Mouse (Mus musculus): Measurements from ENCODE around the gene Zscan10. TPM values are rescaled to one million over a fixed set of nuclear protein-coding genes. Genes with fewer than 3 reads are reported as not detected.
A peak's percentile ranks its signal among the peaks of the same experiment; 100 is the strongest.

The Zscan10 gene
- polyA plus RNA-seq, 1 experiment from 2014 or later: not detected

- Histone ChIP-seq H3K36me3 (ENCODE audit: control insufficient read depth, insufficient read depth, low read length) (0 out of 2 replicates have a peak, but pooled peaks cover 6% of the 10 kb centered on the region), H3K9ac (ENCODE audit: low read length) (no peak overlapping the region), H3K27me3 (ENCODE audit: control insufficient read depth, insufficient read depth, low read length) (no peaks in the 10 kb centered on the region), H3K4me3 (replicated peaks; ENCODE audit: low read length) (no peak overlapping the region), H3K9me3 (replicated peaks; ENCODE audit: control insufficient read depth, low read length) (no peaks in the 10 kb centered on the region), H3K27ac (ENCODE audit: low read length) (no peak overlapping the region), H3K4me1 (ENCODE audit: control insufficient read depth, insufficient read depth, low read length) (peaks cover 8% of the 10 kb centered on the region), H3K4me2 (ENCODE audit: low read depth, low read length) (no peak overlapping the region)
- ATAC-seq (ENCODE audit: insufficient read depth, low FRiP score): no peak
- WGBS: 56% methylated on average over 9 of the region's 11 CpGs
Observed at GRCm38 (mm10) chr17:23559767-23560166, 40.9 kb upstream of the Zscan10 start.

DNA sequence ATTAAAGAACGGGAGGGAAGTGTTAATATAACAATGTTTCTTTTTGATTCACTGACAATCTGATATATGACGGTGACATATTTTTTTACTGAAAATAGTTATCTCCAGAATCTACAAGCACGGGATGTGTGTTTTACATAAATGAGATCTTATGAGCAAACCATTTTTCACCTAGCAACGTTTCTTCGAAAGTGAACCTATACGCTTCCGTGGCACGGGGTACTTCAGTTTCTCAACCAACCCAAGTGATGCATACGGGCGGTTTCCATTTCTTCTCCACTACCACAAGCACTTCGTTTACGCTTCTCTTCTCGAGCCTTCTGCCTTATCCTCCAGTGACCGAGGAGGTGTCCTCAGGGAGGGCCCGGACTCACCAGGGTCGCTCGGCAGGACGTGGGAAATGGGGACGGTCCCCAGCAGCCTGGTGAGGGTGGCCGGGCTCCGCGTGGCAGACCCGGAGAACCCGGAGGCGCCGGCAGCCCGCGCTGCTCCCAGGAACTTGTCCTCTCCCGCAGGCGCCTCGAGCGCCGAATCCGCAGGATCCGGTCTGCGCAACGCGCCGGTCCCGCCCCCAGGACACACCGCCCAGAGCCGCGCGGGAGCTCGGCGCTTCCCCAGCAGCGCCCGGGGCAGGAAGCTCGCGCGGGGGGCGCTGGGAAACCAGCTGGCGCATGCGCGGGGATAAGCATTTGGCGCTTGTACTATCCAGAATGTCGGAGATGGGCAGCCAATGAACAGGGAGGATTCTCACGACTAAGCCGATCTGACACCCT, 36.9 kb upstream of the Zscan10 start, which contains the start of gene Zfp213:
Zfp213 (minus strand) TSS at position 644 of the 773 bp plus-strand sequence.
- 0 out of 2 replicates have a peak, but pooled peaks cover 4% of the 10 kb centered on the region for H3K36me3 ChIP-seq (ENCODE audit: control insufficient read depth, insufficient read depth, low read length)
- H3K27me3 ChIP-seq (ENCODE audit: control insufficient read depth, insufficient read depth, low read length): no peaks in the 10 kb centered on the region
- H3K27ac ChIP-seq (ENCODE audit: low read length): peak within 1 kb of the TSS; percentile 99
- H3K4me1 ChIP-seq (ENCODE audit: control insufficient read depth, insufficient read depth, low read length): peaks cover 11% of the 10 kb centered on the region
- WGBS: 1% methylated on average over 59 of the region's 59 CpGs
- H3K4me3 ChIP-seq (replicated peaks; ENCODE audit: low read length): peak within 1 kb of the TSS; percentile 95
- H3K9me3 ChIP-seq (replicated peaks; ENCODE audit: control insufficient read depth, low read length): no peaks in the 10 kb centered on the region
- ATAC-seq (ENCODE audit: insufficient read depth, low FRiP score): peak; percentile 98
- H3K4me2 ChIP-seq (ENCODE audit: low read depth, low read length): peak within 1 kb of the TSS; percentile 80
- H3K9ac ChIP-seq (ENCODE audit: low read length): peak within 1 kb of the TSS; percentile 99

DNA sequence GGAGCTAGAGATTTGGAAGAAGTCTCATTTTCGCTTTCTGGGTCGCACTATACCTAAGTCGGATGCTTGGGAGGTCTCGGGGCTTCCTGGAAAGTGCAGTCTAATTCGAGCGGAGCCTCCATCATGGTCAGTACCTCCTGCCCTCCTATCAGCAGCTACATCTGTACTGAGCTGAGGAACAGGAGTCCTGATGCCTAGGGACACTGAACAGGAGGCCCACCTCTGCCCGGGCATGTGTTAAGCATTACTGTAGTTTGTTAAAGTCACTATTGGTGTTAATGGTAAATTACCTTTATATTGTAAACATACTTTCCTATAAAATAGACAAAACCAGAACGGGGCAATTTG, 36.3 kb upstream of the Zscan10 start:
- Histone ChIP-seq H3K36me3 (ENCODE audit: control insufficient read depth, insufficient read depth, low read length) (0 out of 2 replicates have a peak, but pooled peaks cover 4% of the 10 kb centered on the region), H3K9ac (ENCODE audit: low read length) (peak overlapping the region; percentile 99), H3K27ac (ENCODE audit: low read length) (peak overlapping the region; percentile 99), H3K4me3 (replicated peaks; ENCODE audit: low read length) (peak overlapping the region; percentile 95), H3K4me2 (ENCODE audit: low read depth, low read length) (peak overlapping the region; percentile 80), H3K4me1 (ENCODE audit: control insufficient read depth, insufficient read depth, low read length) (peaks cover 11% of the 10 kb centered on the region), H3K9me3 (replicated peaks; ENCODE audit: control insufficient read depth, low read length) (no peaks in the 10 kb centered on the region), H3K27me3 (ENCODE audit: control insufficient read depth, insufficient read depth, low read length) (no peaks in the 10 kb centered on the region)
- ATAC-seq (ENCODE audit: insufficient read depth, low FRiP score): peak; percentile 79
- WGBS: 1% methylated on average over 8 of the region's 8 CpGs

DNA sequence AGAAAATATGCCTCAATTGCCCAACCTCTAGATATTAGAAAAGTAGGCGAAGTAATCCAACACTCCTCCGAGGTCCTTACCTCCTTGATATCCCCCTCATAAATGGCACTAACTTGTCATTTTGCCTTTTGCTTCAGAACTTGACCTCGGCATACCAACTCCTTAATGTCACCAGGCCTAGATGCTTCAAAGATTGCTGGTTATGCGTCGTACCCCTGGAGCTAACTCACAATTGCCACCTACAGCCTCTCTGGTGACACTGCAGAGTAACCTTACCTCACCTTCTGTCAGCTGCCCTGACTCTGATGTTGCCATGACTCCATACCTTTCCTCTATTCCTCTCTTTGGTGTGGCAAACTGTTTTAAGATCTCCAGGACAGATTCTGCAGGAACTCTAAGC, 33.9 kb upstream of the Zscan10 start:
- H3K36me3 ChIP-seq (ENCODE audit: control insufficient read depth, insufficient read depth, low read length): no peaks in the 10 kb centered on the region
- 58% methylated on average over 5 of the region's 5 CpGs for WGBS

DNA sequence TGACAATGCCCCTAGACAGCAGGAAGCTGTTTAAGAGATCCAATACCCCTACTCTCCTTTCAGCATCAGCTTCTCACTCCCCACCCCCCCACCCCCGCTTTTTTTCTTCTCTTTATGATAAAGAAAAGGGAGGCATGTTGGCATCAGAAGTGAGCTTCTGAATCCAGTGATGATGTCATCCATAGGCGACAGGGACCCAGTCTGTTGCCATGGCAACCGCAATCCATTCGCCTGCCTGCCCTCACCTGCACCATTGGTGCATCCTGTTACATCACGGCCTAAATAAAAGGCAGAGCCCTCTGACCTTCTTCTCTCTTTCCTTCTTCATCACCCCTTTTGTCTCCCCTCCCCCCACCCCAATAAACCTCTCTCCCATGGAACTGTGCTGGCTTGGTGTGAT, 32.3 kb upstream of the Zscan10 start:
- 43% methylated on average over 5 of the region's 5 CpGs for WGBS
- no peaks in the 10 kb centered on the region for H3K27me3 ChIP-seq (ENCODE audit: control insufficient read depth, insufficient read depth, low read length)
- H3K9me3 ChIP-seq (replicated peaks; ENCODE audit: control insufficient read depth, low read length): no peaks in the 10 kb centered on the region
- no peak overlapping the region for H3K4me3 ChIP-seq (replicated peaks; ENCODE audit: low read length)
- no peak overlapping the region for H3K27ac ChIP-seq (ENCODE audit: low read length)
- peaks cover 5% of the 10 kb centered on the region; the same call in 1 of the 2 replicates for H3K4me1 ChIP-seq (ENCODE audit: control insufficient read depth, insufficient read depth, low read length)
- no peak overlapping the region for H3K4me2 ChIP-seq (ENCODE audit: low read depth, low read length)
- H3K9ac ChIP-seq (ENCODE audit: low read length): no peak overlapping the region
- no peaks in the 10 kb centered on the region; the same call in 1 of the 2 replicates for H3K36me3 ChIP-seq (ENCODE audit: control insufficient read depth, insufficient read depth, low read length)
- no peak for ATAC-seq (ENCODE audit: insufficient read depth, low FRiP score)

More for the DNA sequence above, 33.9 kb upstream of the Zscan10 start:
- no peak overlapping the region for H3K4me3 ChIP-seq (replicated peaks; ENCODE audit: low read length)
- no peaks in the 10 kb centered on the region for H3K9me3 ChIP-seq (replicated peaks; ENCODE audit: control insufficient read depth, low read length)
- H3K4me1 ChIP-seq (ENCODE audit: control insufficient read depth, insufficient read depth, low read length): peaks cover 11% of the 10 kb centered on the region
- no peak overlapping the region for H3K27ac ChIP-seq (ENCODE audit: low read length)
- no peak overlapping the region for H3K4me2 ChIP-seq (ENCODE audit: low read depth, low read length)
- H3K9ac ChIP-seq (ENCODE audit: low read length): no peak overlapping the region
- no peak for ATAC-seq (ENCODE audit: insufficient read depth, low FRiP score)
- H3K27me3 ChIP-seq (ENCODE audit: control insufficient read depth, insufficient read depth, low read length): no peaks in the 10 kb centered on the region

- Histone ChIP-seq H3K9ac (ENCODE audit: low read length) (no peak overlapping the region), H3K4me2 (ENCODE audit: low read depth, low read length) (no peak overlapping the region), H3K9me3 (replicated peaks; ENCODE audit: control insufficient read depth, low read length) (no peaks in the 10 kb centered on the region), H3K4me1 (ENCODE audit: control insufficient read depth, insufficient read depth, low read length) (peaks cover under 1% of the 10 kb centered on the region; the same call in 1 of the 2 replicates), H3K27me3 (ENCODE audit: control insufficient read depth, insufficient read depth, low read length) (no peaks in the 10 kb centered on the region), H3K36me3 (ENCODE audit: control insufficient read depth, insufficient read depth, low read length) (peaks cover 12% of the 10 kb centered on the region), H3K27ac (ENCODE audit: low read length) (no peak overlapping the region), H3K4me3 (replicated peaks; ENCODE audit: low read length) (no peak overlapping the region)
- WGBS: 32% methylated on average over 6 of the region's 6 CpGs
- peak; percentile 71; the same call in 1 of the 2 replicates for ATAC-seq (ENCODE audit: insufficient read depth, low FRiP score)
Observed at GRCm38 (mm10) chr17:23570017-23570416, 30.6 kb upstream of the Zscan10 start.

- 20% methylated on average over 5 of the region's 5 CpGs for WGBS
- no peak for ATAC-seq (ENCODE audit: insufficient read depth, low FRiP score)
- Histone ChIP-seq H3K27me3 (ENCODE audit: control insufficient read depth, insufficient read depth, low read length) (no peaks in the 10 kb centered on the region), H3K4me1 (ENCODE audit: control insufficient read depth, insufficient read depth, low read length) (no peaks in the 10 kb centered on the region), H3K4me2 (ENCODE audit: low read depth, low read length) (no peak overlapping the region), H3K9me3 (replicated peaks; ENCODE audit: control insufficient read depth, low read length) (peaks cover 4% of the 10 kb centered on the region; the same call in 1 of the 2 replicates), H3K4me3 (replicated peaks; ENCODE audit: low read length) (no peak overlapping the region), H3K9ac (ENCODE audit: low read length) (no peak overlapping the region), H3K27ac (ENCODE audit: low read length) (no peak overlapping the region), H3K36me3 (ENCODE audit: control insufficient read depth, insufficient read depth, low read length) (peaks cover 21% of the 10 kb centered on the region)
Observed at GRCm38 (mm10) chr17:23571084-23571483, 29.6 kb upstream of the Zscan10 start.

DNA sequence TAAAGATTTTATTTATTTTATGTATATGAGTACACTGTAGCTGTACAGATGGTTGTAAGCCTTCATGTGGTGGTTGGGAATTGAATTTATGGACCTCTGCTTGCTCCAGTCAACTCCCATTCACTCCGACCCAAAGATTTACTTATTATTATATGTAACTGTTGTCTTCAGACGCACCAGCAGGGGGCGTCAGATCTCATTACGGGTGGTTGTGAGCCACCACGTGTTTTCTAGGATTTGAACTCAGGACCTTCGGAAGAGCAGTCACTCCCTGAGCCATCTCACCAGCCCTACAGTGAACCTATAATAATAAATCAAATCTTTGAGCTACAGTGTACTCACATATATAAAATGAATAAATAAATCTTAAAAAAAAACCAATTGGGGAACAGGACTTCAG, 28.6 kb upstream of the Zscan10 start:
- Histone ChIP-seq H3K27me3 (ENCODE audit: control insufficient read depth, insufficient read depth, low read length) (no peaks in the 10 kb centered on the region), H3K4me1 (ENCODE audit: control insufficient read depth, insufficient read depth, low read length) (no peaks in the 10 kb centered on the region), H3K9me3 (replicated peaks; ENCODE audit: control insufficient read depth, low read length) (peaks cover 12% of the 10 kb centered on the region; the same call in 1 of the 2 replicates), H3K27ac (ENCODE audit: low read length) (no peak overlapping the region), H3K36me3 (ENCODE audit: control insufficient read depth, insufficient read depth, low read length) (peaks cover 30% of the 10 kb centered on the region), H3K4me2 (ENCODE audit: low read depth, low read length) (no peak overlapping the region), H3K4me3 (replicated peaks; ENCODE audit: low read length) (no peak overlapping the region), H3K9ac (ENCODE audit: low read length) (no peak overlapping the region)
- ATAC-seq (ENCODE audit: insufficient read depth, low FRiP score): no peak
- WGBS: 80% methylated on average over 6 of the region's 6 CpGs

DNA sequence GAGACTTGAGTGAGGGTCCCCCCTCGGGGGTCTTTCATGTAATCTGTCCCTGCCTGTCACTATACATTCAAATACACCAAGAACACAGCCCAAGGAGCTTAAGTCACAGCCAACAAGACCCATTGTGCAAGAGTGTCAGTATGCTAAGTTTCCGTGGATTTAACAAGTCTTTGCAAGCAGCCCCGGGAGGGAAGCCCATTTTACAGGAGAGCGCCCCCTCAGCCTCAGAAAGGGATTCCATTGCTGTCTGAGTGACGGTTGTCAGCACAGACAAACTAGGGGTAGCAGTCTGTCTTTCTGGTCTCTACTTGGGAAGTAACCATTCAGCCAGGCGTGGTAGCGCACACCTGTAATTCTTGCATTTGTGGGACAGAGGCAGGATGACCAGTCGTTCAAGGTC, 26.5 kb upstream of the Zscan10 start:
- no peak overlapping the region for H3K4me2 ChIP-seq (ENCODE audit: low read depth, low read length)
- H3K4me3 ChIP-seq (replicated peaks; ENCODE audit: low read length): no peak overlapping the region
- WGBS: 89% methylated on average over 8 of the region's 8 CpGs
- no peak overlapping the region for H3K9ac ChIP-seq (ENCODE audit: low read length)
- no peak for ATAC-seq (ENCODE audit: insufficient read depth, low FRiP score)
- peaks cover 12% of the 10 kb centered on the region; the same call in 1 of the 2 replicates for H3K9me3 ChIP-seq (replicated peaks; ENCODE audit: control insufficient read depth, low read length)
- H3K27ac ChIP-seq (ENCODE audit: low read length): no peak overlapping the region
- no peaks in the 10 kb centered on the region for H3K4me1 ChIP-seq (ENCODE audit: control insufficient read depth, insufficient read depth, low read length)
- no peaks in the 10 kb centered on the region for H3K27me3 ChIP-seq (ENCODE audit: control insufficient read depth, insufficient read depth, low read length)
- peaks cover 39% of the 10 kb centered on the region for H3K36me3 ChIP-seq (ENCODE audit: control insufficient read depth, insufficient read depth, low read length)
